Mouse (Mus musculus) hindbrain, embryonic 16.5 days (tissue): ENCODE data around the gene Tpd52l2. TPM values are rescaled to one million over a fixed set of nuclear protein-coding genes. Genes with fewer than 3 reads are reported as not detected.

Source experiments
- ATAC-seq: fragments of 200-750 bp; cut with Nextera tagmentation; 2 replicates; pipeline ENCODE4 v1.8.0; 2017; ENCODE audit warnings: moderate TSS enrichment, moderate library complexity
- H3K27ac ChIP-seq: fragments of 300-500 bp; sonication (generic); 2 replicates; pipeline ENCODE4 v1.5.1; 2014; ENCODE audit warnings: low read depth, mild to moderate bottlenecking, control low read depth, low read length, moderate library complexity
- H3K27me3 ChIP-seq: fragments of 300-500 bp; sonication (generic); replicated peaks from 2 replicates; pipeline ENCODE4 v1.6.1; 2014; ENCODE audit warnings: low read length; ENCODE audit not compliant: control insufficient read depth, insufficient read depth
- H3K36me3 ChIP-seq: fragments of 300-500 bp; sonication (generic); 2 replicates; pipeline ENCODE4 v1.6.1; 2014; ENCODE audit warnings: mild to moderate bottlenecking, low read length, moderate library complexity, mixed read lengths; ENCODE audit not compliant: control insufficient read depth, insufficient read depth
- H3K4me1 ChIP-seq: fragments of 300-500 bp; sonication (generic); 2 replicates; pipeline ENCODE4 v1.6.1; 2014; ENCODE audit warnings: low read depth, low read length; ENCODE audit not compliant: control insufficient read depth, insufficient read depth
- H3K4me2 ChIP-seq: fragments of 300-500 bp; sonication (generic); 2 replicates; pipeline ENCODE4 v1.6.1; 2014; ENCODE audit warnings: mild to moderate bottlenecking, low read length, control low read depth, moderate library complexity
- H3K4me3 ChIP-seq: fragments of 300-500 bp; sonication (generic); 2 replicates; pipeline ENCODE4 v1.5.1; 2014; ENCODE audit warnings: mild to moderate bottlenecking, low read length, control low read depth, moderate library complexity
- H3K9ac ChIP-seq: fragments of 300-500 bp; sonication (generic); 2 replicates; pipeline ENCODE4 v1.6.1; 2014; ENCODE audit warnings: low read depth, mild to moderate bottlenecking, control low read depth, low read length, moderate library complexity
- H3K9me3 ChIP-seq: fragments of 300-500 bp; sonication (generic); 2 replicates; pipeline ENCODE4 v1.6.1; 2014; ENCODE audit warnings: mild to moderate bottlenecking, low read length, moderate library complexity; ENCODE audit not compliant: control insufficient read depth
- WGBS: fragments of 180-500 bp; shearing (Covaris S2); extraction: QIAGEN DNeasy Blood & Tissue Kit; methylation state at CpG from one replicate; pipeline ENCODE4 v1.1.7; 2014; 5-methylcytosine and 5-hydroxymethylcytosine counted together
- polyA plus RNA-seq: library from polyadenylated mRNA; unstranded; fragments of >200 nt; fragmentation: Nextera tagmentation; extraction: Ambion mirVana; gene quantifications from 2 replicates; pipeline ENCODE4 v1.2.1, GENCODE M21; 2015

Gene Tpd52l2
- polyA plus RNA-seq, 1 experiment from 2014 or later: 121 TPM

GRCm38 (mm10) chr2:181548682-181549081 lies 51.7 kb downstream of the Tpd52l2 start:
- no peak overlapping the region for H3K9ac ChIP-seq
- H3K27me3 ChIP-seq: no peaks in the 10 kb centered on the region
- H3K4me1 ChIP-seq: no peaks in the 10 kb centered on the region
- no peak for ATAC-seq
- no peak overlapping the region for H3K4me2 ChIP-seq
- WGBS: 85% methylated on average over 5 of the region's 5 CpGs
- no peaks in the 10 kb centered on the region for H3K9me3 ChIP-seq
- H3K36me3 ChIP-seq: peaks cover 43% of the 10 kb centered on the region
- H3K27ac ChIP-seq: no peak overlapping the region
- no peak overlapping the region for H3K4me3 ChIP-seq

GRCm38 (mm10) chr2:181550233-181550632 lies 53.3 kb downstream of the Tpd52l2 start:
- no peak overlapping the region for H3K4me3 ChIP-seq
- no peak for ATAC-seq
- no peak overlapping the region for H3K9ac ChIP-seq
- H3K4me1 ChIP-seq: no peaks in the 10 kb centered on the region
- H3K4me2 ChIP-seq: no peak overlapping the region
- 100% methylated on average over 2 of the region's 2 CpGs for WGBS
- H3K27ac ChIP-seq: no peak overlapping the region
- H3K27me3 ChIP-seq: no peaks in the 10 kb centered on the region
- H3K9me3 ChIP-seq: no peaks in the 10 kb centered on the region
- H3K36me3 ChIP-seq: peaks cover 43% of the 10 kb centered on the region

GRCm38 (mm10) chr2:181553772-181554171 lies 56.8 kb downstream of the Tpd52l2 start:
- Histone ChIP-seq H3K27me3 (no peaks in the 10 kb centered on the region), H3K9ac (no peak overlapping the region), H3K4me3 (no peak overlapping the region), H3K36me3 (peaks cover 35% of the 10 kb centered on the region), H3K9me3 (no peaks in the 10 kb centered on the region), H3K4me2 (no peak overlapping the region), H3K4me1 (no peaks in the 10 kb centered on the region), H3K27ac (no peak overlapping the region)
- no peak for ATAC-seq

- WGBS: 88% methylated on average over 3 of the region's 3 CpGs
- Histone ChIP-seq H3K4me2 (no peak overlapping the region), H3K27ac (no peak overlapping the region), H3K4me3 (no peak overlapping the region), H3K36me3 (no peaks in the 10 kb centered on the region), H3K9ac (no peak overlapping the region), H3K27me3 (no peaks in the 10 kb centered on the region), H3K9me3 (no peaks in the 10 kb centered on the region; the same call in 1 of the 2 replicates), H3K4me1 (no peaks in the 10 kb centered on the region)
- no peak for ATAC-seq
Measured at GRCm38 (mm10) chr2:181567338-181567737, 70.4 kb downstream of the Tpd52l2 start.

Other genes with a start within 250 kb of the Tpd52l2 start
- gene Gmeb2, start 209.1 kb upstream of the Tpd52l2 start, polyA plus RNA-seq: 13.0 and 15.6 TPM in 2 replicates
- 1,680 and 1,967 TPM in 2 replicates for gene Stmn3, start 182.6 kb upstream of the Tpd52l2 start, polyA plus RNA-seq
- 33.7 and 38.2 TPM in 2 replicates for gene Rtel1, start 177.4 kb upstream of the Tpd52l2 start, polyA plus RNA-seq
- 75.0 and 83.7 TPM in 2 replicates for gene Zgpat, start 132.2 kb upstream of the Tpd52l2 start, polyA plus RNA-seq
- 83.5 and 87.2 TPM in 2 replicates for gene Arfrp1, start 131.7 kb upstream of the Tpd52l2 start, polyA plus RNA-seq
- 46.4 and 56.5 TPM in 2 replicates for gene Lime1, start 117.1 kb upstream of the Tpd52l2 start, polyA plus RNA-seq
- gene Zbtb46, start 37.7 kb upstream of the Tpd52l2 start, polyA plus RNA-seq: 19.1 and 22.7 TPM in 2 replicates
- 0.09 TPM in 1 of 2 replicates, not detected in the other for gene Abhd16b, start 3.9 kb upstream of the Tpd52l2 start, polyA plus RNA-seq
- 284 and 286 TPM in 2 replicates for gene Dnajc5, start 23.3 kb downstream of the Tpd52l2 start, polyA plus RNA-seq
- gene Uckl1, start 87.8 kb downstream of the Tpd52l2 start, polyA plus RNA-seq: 58.5 and 59.4 TPM in 2 replicates
- 57.3 and 63.6 TPM in 2 replicates for gene Prpf6, start 94.7 kb downstream of the Tpd52l2 start, polyA plus RNA-seq
- gene Zfp512b, start 95.7 kb downstream of the Tpd52l2 start, polyA plus RNA-seq: 44.9 and 65.1 TPM in 2 replicates
- gene Samd10, start 102.1 kb downstream of the Tpd52l2 start, polyA plus RNA-seq: 192 and 201 TPM in 2 replicates
- gene Gm29797, start 159.9 kb downstream of the Tpd52l2 start, polyA plus RNA-seq: not detected in 2 replicates
- gene Sox18, start 174.5 kb downstream of the Tpd52l2 start, polyA plus RNA-seq: 18.0 TPM in 2 replicates
- 47.7 and 50.0 TPM in 2 replicates for gene Tcea2, start 183.2 kb downstream of the Tpd52l2 start, polyA plus RNA-seq
- 68.9 and 71.9 TPM in 2 replicates for gene Rgs19, start 196.8 kb downstream of the Tpd52l2 start, polyA plus RNA-seq
- not detected in 2 replicates for gene Lkaaear1, start 201.3 kb downstream of the Tpd52l2 start, polyA plus RNA-seq
- gene Oprl1, start 217.9 kb downstream of the Tpd52l2 start, polyA plus RNA-seq: 93.8 and 96.3 TPM in 2 replicates